Mouse (Mus musculus) megakaryocyte, embryonic 14.5 days (primary cell): ENCODE measurements around the gene Fam181a. TPM values are rescaled to one million over a fixed set of nuclear protein-coding genes. Genes with fewer than 3 reads are reported as not detected.

Experiments
- H3K27me3 ChIP-seq: replicated peaks from 2 replicates; pipeline ENCODE3; 2012; ENCODE audit warnings: inconsistent platforms
- H3K36me3 ChIP-seq: replicated peaks from 2 replicates; pipeline ENCODE3; 2012; ENCODE audit warnings: low read length, inconsistent platforms, mixed read lengths
- H3K4me1 ChIP-seq: 2 replicates; pipeline ENCODE4 v1.6.1; 2012; ENCODE audit warnings: inconsistent platforms
- H3K4me3 ChIP-seq: replicated peaks from 2 replicates; pipeline ENCODE3; 2012; ENCODE audit warnings: moderate library complexity, mild to moderate bottlenecking, inconsistent platforms
- H3K9me3 ChIP-seq: 2 replicates; pipeline ENCODE4 v1.6.1; 2012; ENCODE audit warnings: inconsistent platforms
- FLI1 ChIP-seq: IDR thresholded peaks from 2 replicates; pipeline ENCODE4 v1.6.1; 2012; ENCODE audit warnings: low read length, inconsistent platforms, mixed read lengths
- GATA1 ChIP-seq: IDR thresholded peaks from 3 replicates; pipeline ENCODE4 v1.6.1; 2012; ENCODE audit warnings: mixed read lengths, low read length, inconsistent platforms, borderline replicate concordance
- polyA plus RNA-seq: library from polyadenylated mRNA; stranded (reverse); fragments of >175 nt; gene quantifications from 2 replicates; pipeline ENCODE4 v1.2.3, GENCODE M21; 2012; ENCODE audit warnings: low replicate concordance; ENCODE audit not compliant: insufficient read depth

Gene Fam181a
- not detected in 2 replicates for polyA plus RNA-seq

DNA sequence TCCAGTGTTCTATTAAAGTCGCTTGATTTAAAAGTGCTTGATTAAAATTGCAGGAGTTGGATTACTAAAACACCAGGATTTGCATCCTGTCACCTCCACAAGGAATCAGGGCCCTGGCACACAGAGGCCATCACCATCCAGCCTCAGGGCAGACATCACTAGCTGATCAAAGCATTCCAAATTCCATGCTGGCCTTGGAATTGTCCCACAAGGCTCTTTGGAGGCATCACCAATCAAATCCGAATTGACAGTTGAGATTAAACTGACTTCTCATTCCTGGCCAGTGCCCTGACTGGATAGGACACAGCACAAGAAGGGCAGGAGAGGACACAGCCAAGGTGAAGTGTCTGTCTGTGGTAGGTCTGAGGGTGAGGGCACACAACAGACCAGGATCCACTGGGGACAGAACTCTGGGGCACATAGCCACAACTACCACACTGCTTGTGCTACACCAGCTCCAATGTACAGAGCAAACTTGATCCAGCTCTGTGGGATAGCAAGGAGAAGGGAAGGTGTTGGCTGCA lies at the start of gene Fam181a:
Fam181a (plus strand) TSS at position 232 of the 524 bp plus-strand sequence.
- TF ChIP-seq FLI1: no peak
- TF ChIP-seq GATA1: no peak
- Histone ChIP-seq H3K27me3 (peaks cover 35% of the 10 kb centered on the region), H3K9me3 (peaks cover 33% of the 10 kb centered on the region), H3K4me3 (no peak within 1 kb of the TSS), H3K4me1 (no peaks in the 10 kb centered on the region), H3K36me3 (no peaks in the 10 kb centered on the region)

DNA sequence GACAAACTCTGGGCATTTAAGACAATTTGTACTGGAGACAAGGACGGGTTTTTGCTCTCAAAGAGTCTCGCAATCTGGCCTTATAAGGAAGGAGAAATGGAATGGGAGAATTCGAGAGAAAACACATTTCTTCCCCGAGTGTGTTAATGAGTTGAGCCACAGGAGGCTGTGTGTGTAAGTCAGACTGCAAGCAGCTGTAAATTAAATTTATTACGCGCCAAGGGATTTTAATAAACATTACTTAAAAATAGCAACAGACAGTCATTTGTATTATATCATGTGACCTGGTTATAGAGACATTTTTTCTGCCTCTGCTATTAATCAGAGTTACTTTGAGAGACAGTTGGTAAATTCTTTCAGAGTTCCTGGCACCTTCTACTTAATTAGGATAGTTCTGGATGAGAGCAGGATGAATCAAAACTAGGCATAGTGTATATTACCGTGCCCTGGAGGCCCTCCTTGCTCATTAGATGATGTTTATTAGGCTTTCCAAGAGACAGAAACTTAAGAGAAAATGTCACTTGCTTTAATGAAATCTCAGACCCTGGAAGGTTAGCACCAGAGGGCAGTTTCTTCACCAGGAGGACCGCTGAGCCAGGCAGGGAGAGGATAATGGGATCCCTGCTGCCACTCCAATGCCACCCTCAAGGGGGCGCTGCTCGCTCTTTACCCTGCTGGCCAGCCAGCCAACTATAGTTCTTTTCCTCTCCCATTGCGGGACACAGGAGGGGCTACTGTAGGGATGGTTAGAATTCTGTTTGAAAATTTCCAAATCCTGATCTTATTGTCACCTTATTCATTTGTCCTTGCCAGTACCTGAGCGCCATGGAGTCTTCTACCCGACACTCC lies 48.5 kb upstream of the Fam181a start:
- Histone ChIP-seq H3K36me3 (no peaks in the 10 kb centered on the region), H3K27me3 (no peaks in the 10 kb centered on the region), H3K4me1 (no peaks in the 10 kb centered on the region), H3K4me3 (no peak overlapping the region), H3K9me3 (no peaks in the 10 kb centered on the region)
- TF ChIP-seq GATA1 (no peak), FLI1 (no peak)

DNA sequence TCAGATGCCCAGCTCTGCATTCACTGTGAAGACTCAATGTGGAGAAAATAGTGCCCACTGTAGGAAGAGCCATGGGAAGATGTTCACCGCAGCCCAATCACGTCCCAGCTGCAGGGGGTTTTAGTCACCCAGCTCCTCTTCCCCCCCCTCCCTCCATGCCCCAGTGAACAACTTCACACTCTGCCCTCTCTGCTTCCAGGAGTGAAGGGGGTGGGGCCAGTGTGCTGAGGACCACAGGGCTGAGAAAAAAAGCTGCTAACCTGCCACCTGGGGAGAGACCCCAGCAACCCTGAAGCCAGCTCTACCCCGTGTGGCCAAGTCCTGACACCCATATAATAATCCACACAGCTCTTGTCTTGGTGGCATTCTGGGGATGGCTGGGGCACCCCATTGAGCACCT lies 44.2 kb upstream of the Fam181a start:
- no peak for TF ChIP-seq GATA1
- Histone ChIP-seq H3K4me3 (no peak overlapping the region), H3K9me3 (no peaks in the 10 kb centered on the region), H3K4me1 (no peaks in the 10 kb centered on the region), H3K27me3 (no peaks in the 10 kb centered on the region), H3K36me3 (no peaks in the 10 kb centered on the region)

GRCm38 (mm10) chr12:103272176-103272575 lies 38.6 kb upstream of the Fam181a start:
- no peaks in the 10 kb centered on the region for H3K9me3 ChIP-seq

GRCm38 (mm10) chr12:103273051-103273450 lies 37.7 kb upstream of the Fam181a start:
- Histone ChIP-seq H3K36me3 (no peaks in the 10 kb centered on the region), H3K4me3 (no peak overlapping the region), H3K27me3 (no peaks in the 10 kb centered on the region), H3K9me3 (no peaks in the 10 kb centered on the region), H3K4me1 (no peaks in the 10 kb centered on the region)
- TF ChIP-seq FLI1: no peak
- no peak for TF ChIP-seq GATA1

More at GRCm38 (mm10) chr12:103272176-103272575, 38.6 kb upstream of the Fam181a start:
- no peak for TF ChIP-seq FLI1
- no peak for TF ChIP-seq GATA1
- H3K4me1 ChIP-seq: no peaks in the 10 kb centered on the region
- H3K36me3 ChIP-seq: no peaks in the 10 kb centered on the region
- H3K27me3 ChIP-seq: no peaks in the 10 kb centered on the region
- H3K4me3 ChIP-seq: no peak overlapping the region

DNA sequence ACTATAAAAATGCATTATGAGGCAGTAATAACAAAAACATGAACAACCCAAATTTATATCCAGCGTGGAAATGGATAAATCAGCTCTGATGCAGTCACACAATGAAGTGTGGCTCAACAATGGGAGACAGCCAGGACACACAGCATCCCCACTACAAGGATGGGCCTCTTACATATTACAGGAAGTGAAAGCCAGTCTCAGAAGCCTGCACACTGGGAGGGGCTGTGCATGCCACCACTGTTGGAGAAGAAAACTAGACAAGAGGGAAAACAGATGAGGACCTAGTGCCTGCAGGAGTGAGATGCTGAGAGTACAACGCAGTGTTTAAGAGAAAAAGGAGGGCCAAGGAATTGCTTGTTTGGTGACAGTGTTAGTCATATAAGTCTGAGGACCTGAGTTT lies 37.0 kb upstream of the Fam181a start:
- Histone ChIP-seq H3K4me1 (no peaks in the 10 kb centered on the region), H3K4me3 (no peak overlapping the region), H3K36me3 (no peaks in the 10 kb centered on the region), H3K9me3 (no peaks in the 10 kb centered on the region), H3K27me3 (no peaks in the 10 kb centered on the region)
- TF ChIP-seq FLI1: no peak
- no peak for TF ChIP-seq GATA1

DNA sequence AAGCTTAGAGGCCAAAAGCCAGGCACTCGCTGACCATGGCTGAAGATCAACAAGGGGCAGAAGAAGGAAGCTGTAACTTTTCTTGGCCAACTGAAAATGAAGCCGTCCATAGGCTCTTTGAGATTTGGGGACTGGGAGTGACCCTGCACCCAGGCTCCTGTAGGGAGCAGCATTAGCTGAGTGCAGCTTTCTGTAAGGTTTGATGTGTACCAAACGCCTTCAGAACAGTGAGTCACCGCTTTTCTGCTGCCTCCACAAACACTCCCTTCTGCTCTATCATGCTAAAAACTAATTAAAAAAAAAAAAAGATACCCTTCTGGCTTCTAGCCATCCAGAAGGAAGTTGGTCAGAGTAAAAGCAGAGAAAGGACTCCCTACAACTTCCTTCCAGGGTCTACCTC lies 34.4 kb upstream of the Fam181a start:
- Histone ChIP-seq H3K4me3 (no peak overlapping the region), H3K36me3 (no peaks in the 10 kb centered on the region), H3K4me1 (no peaks in the 10 kb centered on the region), H3K27me3 (no peaks in the 10 kb centered on the region), H3K9me3 (no peaks in the 10 kb centered on the region)
- TF ChIP-seq FLI1: no peak
- no peak for TF ChIP-seq GATA1

DNA sequence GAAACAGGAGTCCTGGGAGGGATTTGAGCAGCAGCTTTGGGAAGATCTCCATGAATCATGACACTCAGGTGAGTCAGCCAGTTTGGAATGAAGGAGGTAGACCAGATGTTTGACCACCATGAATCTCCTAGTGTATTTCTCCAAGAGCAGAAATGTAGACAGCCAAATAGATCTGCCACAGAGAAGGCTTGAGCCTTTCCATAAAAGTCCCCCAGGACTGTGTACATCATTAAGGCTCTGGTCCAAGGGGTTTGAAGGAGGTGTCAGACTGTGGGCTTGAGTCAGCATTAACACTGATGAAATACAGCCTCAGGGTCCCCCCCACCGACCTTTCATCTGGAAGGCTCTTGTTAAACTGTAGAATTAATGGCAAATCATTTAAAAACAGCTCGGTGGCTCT lies 29.3 kb upstream of the Fam181a start:
- H3K9me3 ChIP-seq: no peaks in the 10 kb centered on the region
- no peak overlapping the region for H3K4me3 ChIP-seq
- no peaks in the 10 kb centered on the region for H3K27me3 ChIP-seq
- no peak for TF ChIP-seq FLI1
- no peak for TF ChIP-seq GATA1
- no peaks in the 10 kb centered on the region for H3K36me3 ChIP-seq
- H3K4me1 ChIP-seq: no peaks in the 10 kb centered on the region

DNA sequence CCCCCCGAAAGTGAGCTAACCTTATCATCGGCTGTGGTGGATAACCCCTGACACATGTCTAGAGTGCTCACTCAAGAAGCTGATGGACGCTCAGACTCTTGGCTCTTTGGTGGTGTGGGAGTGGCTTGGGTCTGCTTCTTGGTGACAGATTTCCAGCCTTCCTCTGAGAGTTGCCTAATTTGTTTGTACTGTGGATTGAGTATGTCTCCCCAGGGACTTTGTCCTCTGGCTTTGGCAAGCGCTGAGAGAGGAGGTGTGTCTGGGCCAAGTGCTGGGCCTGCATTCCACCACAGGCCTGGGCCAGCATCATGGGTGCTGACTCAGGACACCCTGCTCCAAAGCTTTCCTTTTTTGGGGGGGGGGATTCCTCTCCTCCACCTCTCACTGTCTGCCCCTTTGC lies 28.9 kb upstream of the Fam181a start:
- Histone ChIP-seq H3K4me3 (no peak overlapping the region), H3K4me1 (no peaks in the 10 kb centered on the region), H3K9me3 (no peaks in the 10 kb centered on the region), H3K36me3 (no peaks in the 10 kb centered on the region), H3K27me3 (no peaks in the 10 kb centered on the region)
- TF ChIP-seq GATA1 (no peak), FLI1 (no peak)

- no peaks in the 10 kb centered on the region for H3K27me3 ChIP-seq
- H3K4me3 ChIP-seq: no peak overlapping the region
- H3K4me1 ChIP-seq: no peaks in the 10 kb centered on the region
- no peaks in the 10 kb centered on the region for H3K9me3 ChIP-seq
- no peaks in the 10 kb centered on the region for H3K36me3 ChIP-seq
- TF ChIP-seq FLI1 (no peak), GATA1 (no peak)
Measured at GRCm38 (mm10) chr12:103282936-103283335, 27.8 kb upstream of the Fam181a start.
